ENCODE assay signal across 8 mouse cellular contexts in the genomic region with DNA sequence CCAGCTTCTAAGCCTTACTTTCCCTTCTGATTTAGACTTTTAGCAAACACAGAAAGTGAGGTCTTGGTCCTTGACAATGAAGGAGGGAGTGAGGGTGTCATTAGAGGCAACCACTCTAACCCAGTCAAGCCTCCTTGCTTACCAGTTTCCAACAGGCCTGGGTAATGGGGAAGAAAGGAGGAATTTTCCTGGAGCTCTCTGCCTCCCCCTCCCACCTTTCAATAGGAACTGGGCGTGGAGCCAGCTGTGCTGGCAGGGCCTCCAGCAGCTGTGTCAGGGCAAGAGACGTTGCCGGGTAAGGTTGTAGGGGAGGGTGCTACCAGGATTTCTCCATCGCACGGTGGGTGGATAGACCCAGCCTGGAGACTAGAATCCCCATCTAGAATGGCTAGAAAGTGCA. TPM values are rescaled to one million over a fixed set of nuclear protein-coding genes. Genes with fewer than 3 reads are reported as not detected.
A peak's percentile ranks its signal among the peaks of the same experiment; 100 is the strongest.
DNase-seq lines count a peak whose midpoint lies in the region; ATAC-seq and TF ChIP-seq lines count a peak whose summit lies in the region.

No protein-coding gene starts in this region.

- intact Hi-C loops in heart, adult 2 months (cut with DNase I) = no loop called here
- intact Hi-C loops in heart, postnatal 25 days (cut with DNase I) = no loop called here
- intact Hi-C loops in heart, postnatal 14 days (cut with DNase I) = no loop called here

- no peaks in the 10 kb centered on the region for H3K27me3 ChIP-seq in heart, adult 2 months (ENCODE audit: control insufficient read depth, insufficient read depth, low read length)
- H3K27me3 ChIP-seq in liver, embryonic 11.5 days (replicated peaks; ENCODE audit: control insufficient read depth, insufficient read depth, low read length) = no peaks in the 10 kb centered on the region

- TF ChIP-seq EP300 in heart, adult 2 months (IDR thresholded peaks at IDR 0.05; ENCODE audit: insufficient read depth, low read depth, low read length) = no peak

- no peaks in the 10 kb centered on the region; the same call in 1 of the 2 replicates for H3K36me3 ChIP-seq in heart, adult 2 months (ENCODE audit: control insufficient read depth, insufficient read depth, low read length)
- peaks cover 21% of the 10 kb centered on the region for H3K36me3 ChIP-seq in liver, embryonic 11.5 days (ENCODE audit: control insufficient read depth, insufficient read depth, low read length)

- TF ChIP-seq POLR2A in heart, adult 2 months (IDR thresholded peaks at IDR 0.05; ENCODE audit: insufficient read depth, low read depth, low read length) = no peak
- no peak for TF ChIP-seq POLR2A in olfactory bulb, adult 2 months (IDR thresholded peaks at IDR 0.05; ENCODE audit: insufficient read depth, low read depth, low read length)

- no peak overlapping the region for H3K9ac ChIP-seq in heart, adult 2 months (ENCODE audit: low read depth, low read length)
- no peak overlapping the region for H3K9ac ChIP-seq in liver, embryonic 11.5 days (ENCODE audit: low read depth, low read length)

- peak; percentile 55 to 57 for DNase-seq in heart, adult 2 months
- DNase-seq in heart, postnatal 25 days (ENCODE audit: low spot score) = no peak
- peak; percentile 40 for DNase-seq in ovary, postnatal 10 days (ENCODE audit: low spot score)
- no peak for DNase-seq in ovary, adult 18-20 months (ENCODE audit: low spot score)
- peak; percentile 57 to 75 for DNase-seq in heart, postnatal 14 days
- no peak for DNase-seq in cerebellum, postnatal 36 days
- DNase-seq in liver, embryonic 11.5 days (ENCODE audit: low spot score) = no peak

- no peaks in the 10 kb centered on the region for H3K9me3 ChIP-seq in liver, embryonic 11.5 days (ENCODE audit: control insufficient read depth, low read length)

- peak overlapping the region; percentile 43; the same call in 1 of the 2 replicates for H3K27ac ChIP-seq in heart, adult 2 months
- H3K27ac ChIP-seq in olfactory bulb, adult 2 months (ENCODE audit: insufficient read depth, low read depth, low read length) = peak overlapping the region; percentile 33; the same call in 1 of the 2 replicates
- H3K27ac ChIP-seq in liver, embryonic 11.5 days (ENCODE audit: low read depth, low read length) = no peak overlapping the region

- H3K4me3 ChIP-seq in heart, adult 2 months = no peak overlapping the region
- no peak overlapping the region for H3K4me3 ChIP-seq in olfactory bulb, adult 2 months (ENCODE audit: insufficient read depth, low read depth, low read length)
- no peak overlapping the region for H3K4me3 ChIP-seq in liver, embryonic 11.5 days (ENCODE audit: low read depth, low read length)

- ATAC-seq in liver, embryonic 11.5 days (replicated peaks; ENCODE audit: low FRiP score) = no peak

- no peaks in the 10 kb centered on the region; the same call in 1 of the 2 replicates for H3K4me1 ChIP-seq in heart, adult 2 months (ENCODE audit: control insufficient read depth, insufficient read depth, low read length)
- H3K4me1 ChIP-seq in olfactory bulb, adult 2 months (ENCODE audit: control insufficient read depth, insufficient read depth, low read length) = peaks cover 7% of the 10 kb centered on the region
- no peaks in the 10 kb centered on the region for H3K4me1 ChIP-seq in liver, embryonic 11.5 days (replicated peaks; ENCODE audit: control insufficient read depth, insufficient read depth, low read length)

- TF ChIP-seq CTCF in heart, adult 2 months (IDR thresholded peaks at IDR 0.05) = no peak
- no peak for TF ChIP-seq CTCF in olfactory bulb, adult 2 months (IDR thresholded peaks at IDR 0.05; ENCODE audit: insufficient read depth, low read depth, low read length)

- no peak overlapping the region for H3K4me2 ChIP-seq in liver, embryonic 11.5 days

- WGBS in heart, adult 2 months = 5% methylated on average over 5 of the region's 5 CpGs
- WGBS in olfactory bulb, adult 2 months = 3% methylated on average over 5 of the region's 5 CpGs
- WGBS in liver, embryonic 11.5 days = 61% methylated on average over 5 of the region's 5 CpGs

- H3K79me2 ChIP-seq in heart, adult 2 months (replicated peaks; ENCODE audit: control insufficient read depth, insufficient read depth, low read length) = no peaks in the 10 kb centered on the region

RNA-seq across cellular contexts. Expression of gene Tmod4, which starts 0.7 kb away (rescaled TPM):
- total RNA-seq in heart, adult 2 months (2021) = 10 to 100 TPM; 22.6 to 30.9 TPM
- polyA plus RNA-seq in heart, adult 2 months (2012; rRNA removed) = 23.3 and 25.6 TPM in 2 replicates
- total RNA-seq in heart, postnatal 25 days (2021) = 10 to 100 TPM; 17.3 to 24.5 TPM
- total RNA-seq in heart, postnatal 14 days (2021) = 10 to 100 TPM; 10.6 to 11.1 TPM
- not detected in 2 replicates for polyA plus RNA-seq in olfactory bulb, adult 2 months (2012; ENCODE audit: insufficient read depth, insufficient read length, low replicate concordance, missing spikeins)
- 1.1 TPM in 2 replicates for polyA plus RNA-seq in liver, embryonic 11.5 days (2014; fragmentation: Nextera tagmentation; extraction: Ambion mirVana)

RNA-seq across cellular contexts. Expression of gene Scnm1, which starts 8.8 kb away (rescaled TPM):
- total RNA-seq in heart, adult 2 months (2021) = 10 to 100 TPM; 28.3 to 32.1 TPM
- 46.8 and 67.9 TPM in 2 replicates for polyA plus RNA-seq in heart, adult 2 months (2012; rRNA removed)
- total RNA-seq in heart, postnatal 25 days (2021) = 10 to 100 TPM; 28.3 to 31.4 TPM
- total RNA-seq in heart, postnatal 14 days (2021) = 10 to 100 TPM; 29.5 to 33.5 TPM
- polyA plus RNA-seq in olfactory bulb, adult 2 months (2012; ENCODE audit: insufficient read depth, insufficient read length, low replicate concordance, missing spikeins) = not detected in 2 replicates
- polyA plus RNA-seq in liver, embryonic 11.5 days (2014; fragmentation: Nextera tagmentation; extraction: Ambion mirVana) = 53.1 and 58.5 TPM in 2 replicates

RNA-seq across cellular contexts. Expression of gene Lysmd1, which starts 8.9 kb away (rescaled TPM):
- total RNA-seq in heart, adult 2 months (2021) = 1 to 10 TPM; 4.5 to 6.3 TPM
- polyA plus RNA-seq in heart, adult 2 months (2012; rRNA removed) = 5.8 and 7.8 TPM in 2 replicates
- total RNA-seq in heart, postnatal 25 days (2021) = 1 to 10 TPM; 6.7 to 7.9 TPM
- 1 to 10 TPM; 6.4 to 7.4 TPM for total RNA-seq in heart, postnatal 14 days (2021)
- polyA plus RNA-seq in olfactory bulb, adult 2 months (2012; ENCODE audit: insufficient read depth, insufficient read length, low replicate concordance, missing spikeins) = not detected in 2 replicates
- polyA plus RNA-seq in liver, embryonic 11.5 days (2014; fragmentation: Nextera tagmentation; extraction: Ambion mirVana) = 8.9 and 9.1 TPM in 2 replicates

RNA-seq across cellular contexts. Expression of gene Vps72, which starts 14.2 kb away (rescaled TPM):
- total RNA-seq in heart, adult 2 months (2021) = 10 to 100 TPM; 31.8 to 36.5 TPM
- 34.5 and 39.2 TPM in 2 replicates for polyA plus RNA-seq in heart, adult 2 months (2012; rRNA removed)
- 10 to 100 TPM; 31.3 to 32.2 TPM for total RNA-seq in heart, postnatal 25 days (2021)
- 10 to 100 TPM; 32.4 to 32.5 TPM for total RNA-seq in heart, postnatal 14 days (2021)
- polyA plus RNA-seq in olfactory bulb, adult 2 months (2012; ENCODE audit: insufficient read depth, insufficient read length, low replicate concordance, missing spikeins) = not detected in 2 replicates
- polyA plus RNA-seq in liver, embryonic 11.5 days (2014; fragmentation: Nextera tagmentation; extraction: Ambion mirVana) = 109 and 111 TPM in 2 replicates

RNA-seq across cellular contexts. Expression of gene Tnfaip8l2, which starts 17.2 kb away (rescaled TPM):
- 1 to 10 TPM; 1.5 to 2.1 TPM for total RNA-seq in heart, adult 2 months (2021)
- 3.3 and 4.9 TPM in 2 replicates for polyA plus RNA-seq in heart, adult 2 months (2012; rRNA removed)
- 1 to 10 TPM; 2.0 to 2.1 TPM for total RNA-seq in heart, postnatal 25 days (2021)
- 1 to 10 TPM; 3.0 to 3.1 TPM for total RNA-seq in heart, postnatal 14 days (2021)
- polyA plus RNA-seq in olfactory bulb, adult 2 months (2012; ENCODE audit: insufficient read depth, insufficient read length, low replicate concordance, missing spikeins) = not detected in 2 replicates
- 4.8 and 5.4 TPM in 2 replicates for polyA plus RNA-seq in liver, embryonic 11.5 days (2014; fragmentation: Nextera tagmentation; extraction: Ambion mirVana)

Comparison
In these comparisons a context has a peak if more than half of its experiments do, and no peak if none do; other contexts are left out.
1. DNase-seq: peak in heart, adult 2 months (2 of 2), ovary, postnatal 10 days (single experiment) and heart, postnatal 14 days (2 of 2); none in heart, postnatal 25 days (single experiment), ovary, adult 18-20 months (single experiment), cerebellum, postnatal 36 days (0 of 2) and liver, embryonic 11.5 days (single experiment).